Mouse (Mus musculus) ES-Bruce4 (cell line): Measurements from ENCODE around the gene Rbm33.

Experiments used
- CTCF ChIP-seq: IDR thresholded peaks from one replicate; pipeline ENCODE4 v1.8.1; 2011; ENCODE audit warnings: low read depth, low read length
- POLR2A ChIP-seq: IDR thresholded peaks from one replicate; pipeline ENCODE4 v1.8.1; 2011; ENCODE audit warnings: low read length; ENCODE audit not compliant: insufficient read depth

- TF ChIP-seq CTCF: no peak
- no peak for TF ChIP-seq POLR2A
These were observed 139.4 kb downstream of the Rbm33 start for GRCm38 (mm10) chr5:28456366-28456765.
